Mouse (Mus musculus): ENCODE measurements around the gene 6030452D12Rik.

Gene 6030452D12Rik

GRCm38 (mm10) chr8:106516581-106516980, 16.3 kb downstream of the 6030452D12Rik start:
- no peak for ATAC-seq (ENCODE audit: low TSS enrichment)

- no peak for ATAC-seq (ENCODE audit: low TSS enrichment)
Measured at GRCm38 (mm10) chr8:106518763-106519162, 18.4 kb downstream of the 6030452D12Rik start.

GRCm38 (mm10) chr8:106520578-106520977, 20.3 kb downstream of the 6030452D12Rik start:
- ATAC-seq (ENCODE audit: low TSS enrichment), result no peak

- ATAC-seq (ENCODE audit: low TSS enrichment), result no peak
Measured at GRCm38 (mm10) chr8:106521845-106522244, 21.5 kb downstream of the 6030452D12Rik start.

- no peak for ATAC-seq (ENCODE audit: low TSS enrichment)
Measured at GRCm38 (mm10) chr8:106526725-106527124, 26.4 kb downstream of the 6030452D12Rik start.

- no peak for ATAC-seq (ENCODE audit: low TSS enrichment)
Measured at GRCm38 (mm10) chr8:106527241-106528036, 27.1 kb downstream of the 6030452D12Rik start.

GRCm38 (mm10) chr8:106528596-106529249, 28.4 kb downstream of the 6030452D12Rik start:
- ATAC-seq (ENCODE audit: low TSS enrichment), result no peak

- ATAC-seq (ENCODE audit: low TSS enrichment), result no peak
Measured at GRCm38 (mm10) chr8:106529885-106530482, 29.7 kb downstream of the 6030452D12Rik start.

- ATAC-seq (ENCODE audit: low TSS enrichment), result no peak
Measured at GRCm38 (mm10) chr8:106530566-106530965, 30.2 kb downstream of the 6030452D12Rik start.

- no peak for ATAC-seq (ENCODE audit: low TSS enrichment)
Measured at GRCm38 (mm10) chr8:106533709-106534108, 33.4 kb downstream of the 6030452D12Rik start.

- ATAC-seq (ENCODE audit: low TSS enrichment), result no peak
Measured at GRCm38 (mm10) chr8:106534449-106534848, 34.1 kb downstream of the 6030452D12Rik start.

- no peak for ATAC-seq (ENCODE audit: low TSS enrichment)
Measured at GRCm38 (mm10) chr8:106535448-106535847, 35.1 kb downstream of the 6030452D12Rik start.

- ATAC-seq (ENCODE audit: low TSS enrichment), result no peak
Measured at GRCm38 (mm10) chr8:106539193-106539592, 38.9 kb downstream of the 6030452D12Rik start.

- ATAC-seq (ENCODE audit: low TSS enrichment), result no peak
Measured at GRCm38 (mm10) chr8:106541002-106541401, 40.7 kb downstream of the 6030452D12Rik start.

- no peak for ATAC-seq (ENCODE audit: low TSS enrichment)
Measured at GRCm38 (mm10) chr8:106543043-106543442, 42.7 kb downstream of the 6030452D12Rik start.

GRCm38 (mm10) chr8:106545149-106545548, 44.8 kb downstream of the 6030452D12Rik start:
- ATAC-seq (ENCODE audit: low TSS enrichment), result no peak

GRCm38 (mm10) chr8:106546746-106547145, 46.4 kb downstream of the 6030452D12Rik start:
- ATAC-seq (ENCODE audit: low TSS enrichment), result no peak

- no peak for ATAC-seq (ENCODE audit: low TSS enrichment)
Measured at GRCm38 (mm10) chr8:106548366-106548936, 48.1 kb downstream of the 6030452D12Rik start.

GRCm38 (mm10) chr8:106550906-106551305, 50.6 kb downstream of the 6030452D12Rik start:
- no peak for ATAC-seq (ENCODE audit: low TSS enrichment)

- no peak for ATAC-seq (ENCODE audit: low TSS enrichment)
Measured at GRCm38 (mm10) chr8:106554011-106554410, 53.7 kb downstream of the 6030452D12Rik start.

- no peak for ATAC-seq (ENCODE audit: low TSS enrichment)
Measured at GRCm38 (mm10) chr8:106556068-106556645, 55.8 kb downstream of the 6030452D12Rik start.

Data from frontal cortex, adult (tissue).